Mouse (Mus musculus): ENCODE data around the gene Bpifb9a. TPM values are rescaled to one million over a fixed set of nuclear protein-coding genes. Genes with fewer than 3 reads are reported as not detected.
"Not testable (repeated sequence)": the region's sequence is repeated elsewhere in the genome, so short reads cannot be mapped to it uniquely, and the experiment has no call there.

Bpifb9a gene
- polyA plus RNA-seq (2015; fragmentation: Nextera tagmentation; extraction: Ambion mirVana), result not detected in 2 replicates

DNA sequence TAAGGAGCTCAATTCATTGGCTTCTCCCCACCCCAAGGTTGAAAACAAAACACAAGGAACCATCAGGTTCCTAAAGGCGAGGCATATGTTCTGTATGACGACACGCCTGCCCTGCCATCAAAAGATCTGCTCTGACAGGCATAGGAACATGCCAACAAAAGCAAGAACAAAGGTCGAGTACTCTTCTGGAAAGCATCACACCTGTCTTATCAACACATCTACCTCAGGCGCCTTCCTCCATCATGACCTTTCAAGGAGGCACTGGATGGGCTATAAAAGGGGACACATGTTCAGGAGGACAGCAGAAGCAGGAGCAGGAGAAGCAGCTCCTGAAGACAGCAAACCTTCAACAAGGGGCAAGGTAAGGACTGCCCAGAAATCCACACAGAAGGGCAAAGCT is at the start of gene Bpifb9a:
TSS of gene Bpifb9a (plus strand) at position 301 of the 400 bp plus-strand sequence.
- not testable (repeated sequence) for H3K27me3 ChIP-seq; H3K4me1 ChIP-seq; H3K36me3 ChIP-seq; H3K27ac ChIP-seq; ATAC-seq (ENCODE audit: borderline replicate concordance, extremely low read depth, low FRiP score, low TSS enrichment); H3K9ac ChIP-seq; H3K4me2 ChIP-seq; H3K9me3 ChIP-seq; H3K4me3 ChIP-seq
- 70% methylated on average over 5 of the region's 5 CpGs for WGBS

DNA sequence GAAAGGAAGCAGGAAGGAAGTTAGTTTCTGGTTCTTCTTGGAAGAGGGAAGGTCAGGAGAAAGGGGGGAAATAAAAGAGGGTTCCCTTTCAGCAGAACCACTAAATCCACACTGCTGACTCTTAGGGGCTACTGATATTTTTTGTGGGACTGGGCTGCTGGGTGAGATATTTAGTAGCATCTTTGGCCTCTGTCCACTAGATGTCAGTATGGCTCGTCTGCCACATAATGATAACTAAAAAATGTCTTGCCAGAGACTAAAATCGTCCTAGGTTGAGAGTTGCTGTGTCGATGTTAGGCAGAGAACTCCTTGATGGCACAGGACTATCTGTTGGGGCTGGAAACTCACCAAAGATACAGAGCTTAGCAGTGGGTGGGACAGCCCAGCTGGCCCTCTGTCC is 48.5 kb upstream of the Bpifb9a start:
- H3K4me3 ChIP-seq, result no peak overlapping the region
- H3K27ac ChIP-seq, result no peak overlapping the region
- H3K9me3 ChIP-seq, result no peaks in the 10 kb centered on the region
- 3% methylated on average over 3 of the region's 3 CpGs for WGBS
- no peak overlapping the region for H3K9ac ChIP-seq
- no peak overlapping the region for H3K4me2 ChIP-seq
- H3K4me1 ChIP-seq, result no peaks in the 10 kb centered on the region
- no peak for ATAC-seq (ENCODE audit: borderline replicate concordance, extremely low read depth, low FRiP score, low TSS enrichment)
- H3K27me3 ChIP-seq, result no peaks in the 10 kb centered on the region
- no peaks in the 10 kb centered on the region for H3K36me3 ChIP-seq

DNA sequence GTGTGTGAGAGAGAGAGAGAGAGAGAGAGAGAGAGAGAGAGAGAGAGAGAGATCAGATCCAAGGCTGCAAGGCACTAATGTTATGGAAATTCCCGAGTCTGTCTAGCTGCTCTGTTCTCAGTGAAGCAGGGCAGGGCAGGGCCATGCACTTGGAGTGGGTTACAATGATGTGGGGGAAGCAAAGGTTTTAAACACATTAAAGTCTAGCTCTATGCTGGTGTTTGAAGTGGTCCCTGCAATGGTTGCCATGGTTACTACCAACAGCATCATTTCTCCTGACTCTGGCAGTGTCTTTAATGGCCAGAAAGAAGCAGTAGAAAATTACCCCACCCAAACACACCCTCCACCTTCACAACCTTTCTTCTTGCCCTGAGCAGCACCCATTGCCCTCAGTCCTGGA is 46.5 kb upstream of the Bpifb9a start:
- H3K9ac ChIP-seq, result no peak overlapping the region
- no peak overlapping the region for H3K4me2 ChIP-seq
- no peak for ATAC-seq (ENCODE audit: borderline replicate concordance, extremely low read depth, low FRiP score, low TSS enrichment)
- no peaks in the 10 kb centered on the region for H3K4me1 ChIP-seq
- H3K27me3 ChIP-seq, result no peaks in the 10 kb centered on the region
- H3K36me3 ChIP-seq, result no peaks in the 10 kb centered on the region
- WGBS, result 45% methylated on average over 1 of the region's 1 CpGs
- H3K9me3 ChIP-seq, result no peaks in the 10 kb centered on the region
- H3K4me3 ChIP-seq, result no peak overlapping the region
- H3K27ac ChIP-seq, result no peak overlapping the region

DNA sequence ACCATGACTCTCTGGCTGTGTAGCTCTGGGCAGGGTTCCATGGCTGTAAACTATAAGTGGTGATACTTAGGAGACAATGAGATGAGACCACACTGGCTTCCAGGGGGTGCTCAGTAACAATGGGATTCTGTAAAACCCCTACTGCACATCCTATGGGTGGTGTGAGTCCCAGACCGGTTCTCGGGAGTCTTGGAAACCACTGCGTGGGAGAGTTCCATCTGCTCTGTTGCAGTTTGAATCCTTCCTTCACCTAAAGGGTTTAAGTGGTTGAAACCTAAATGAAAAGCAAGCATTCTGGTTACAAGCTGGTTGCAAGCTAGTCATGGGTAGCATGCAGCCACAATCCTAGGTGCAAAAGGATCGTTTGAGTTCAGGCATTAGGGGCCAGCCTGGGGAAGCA is 45.8 kb upstream of the Bpifb9a start:
- Histone ChIP-seq H3K27me3 (no peaks in the 10 kb centered on the region), H3K4me1 (no peaks in the 10 kb centered on the region), H3K9me3 (no peaks in the 10 kb centered on the region), H3K9ac (no peak overlapping the region), H3K4me2 (no peak overlapping the region), H3K4me3 (no peak overlapping the region), H3K27ac (no peak overlapping the region), H3K36me3 (no peaks in the 10 kb centered on the region)
- 85% methylated on average over 4 of the region's 4 CpGs for WGBS
- no peak for ATAC-seq (ENCODE audit: borderline replicate concordance, extremely low read depth, low FRiP score, low TSS enrichment)

DNA sequence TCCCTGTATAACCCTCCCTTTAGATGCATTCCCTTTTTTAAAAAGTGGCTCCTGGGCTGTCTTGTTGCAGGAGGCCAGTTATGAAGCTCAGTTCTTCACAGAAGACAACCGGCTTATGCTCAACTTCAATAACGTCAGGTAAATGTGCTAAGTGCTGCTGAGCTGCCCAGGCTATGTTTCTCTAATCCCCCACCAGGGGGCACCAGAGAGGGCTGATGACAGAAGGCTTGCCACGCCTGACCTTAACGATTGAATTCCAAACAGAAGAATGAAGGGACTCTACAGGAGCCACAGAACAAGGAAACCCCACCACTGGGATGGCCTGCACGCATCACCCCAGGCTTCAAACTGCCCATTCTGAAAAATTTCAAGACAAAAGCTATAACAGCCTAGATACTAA is 42.5 kb upstream of the Bpifb9a start:
- H3K4me1 ChIP-seq, result no peaks in the 10 kb centered on the region
- H3K27me3 ChIP-seq, result no peaks in the 10 kb centered on the region
- no peak overlapping the region for H3K4me2 ChIP-seq
- 0 out of 2 replicates have a peak, but pooled peaks have one; percentile 13 for ATAC-seq (ENCODE audit: borderline replicate concordance, extremely low read depth, low FRiP score, low TSS enrichment)
- H3K9me3 ChIP-seq, result no peaks in the 10 kb centered on the region
- WGBS, result 13% methylated on average over 5 of the region's 5 CpGs
- no peak overlapping the region for H3K4me3 ChIP-seq
- no peak overlapping the region for H3K9ac ChIP-seq
- no peak overlapping the region for H3K27ac ChIP-seq
- H3K36me3 ChIP-seq, result no peaks in the 10 kb centered on the region

DNA sequence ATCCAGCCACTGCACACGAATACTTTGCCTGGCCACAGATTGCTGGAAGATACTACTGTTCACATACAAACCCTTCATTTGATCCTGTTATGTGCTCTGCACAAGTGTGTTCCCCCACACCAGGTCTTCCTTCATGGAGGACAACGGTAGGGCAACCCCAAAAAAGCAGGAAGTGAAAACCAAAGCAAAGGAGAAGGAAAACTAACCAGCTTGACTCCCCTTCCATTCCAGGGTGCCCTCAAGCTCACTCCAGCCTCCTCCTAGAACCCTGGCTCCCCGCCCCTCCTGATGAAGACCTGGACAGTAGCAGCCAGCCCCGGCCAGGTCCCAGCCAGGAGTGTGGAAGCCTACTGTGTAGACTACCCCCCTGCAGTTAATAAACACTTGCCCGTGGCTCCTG is 37.7 kb upstream of the Bpifb9a start:
- Histone ChIP-seq H3K9ac (no peak overlapping the region), H3K9me3 (no peaks in the 10 kb centered on the region), H3K4me1 (peaks cover 18% of the 10 kb centered on the region), H3K27me3 (no peaks in the 10 kb centered on the region), H3K36me3 (no peaks in the 10 kb centered on the region), H3K4me2 (no peak overlapping the region), H3K4me3 (no peak overlapping the region), H3K27ac (no peak overlapping the region)
- WGBS, result 63% methylated on average over 5 of the region's 5 CpGs
- ATAC-seq (ENCODE audit: borderline replicate concordance, extremely low read depth, low FRiP score, low TSS enrichment), result no peak

DNA sequence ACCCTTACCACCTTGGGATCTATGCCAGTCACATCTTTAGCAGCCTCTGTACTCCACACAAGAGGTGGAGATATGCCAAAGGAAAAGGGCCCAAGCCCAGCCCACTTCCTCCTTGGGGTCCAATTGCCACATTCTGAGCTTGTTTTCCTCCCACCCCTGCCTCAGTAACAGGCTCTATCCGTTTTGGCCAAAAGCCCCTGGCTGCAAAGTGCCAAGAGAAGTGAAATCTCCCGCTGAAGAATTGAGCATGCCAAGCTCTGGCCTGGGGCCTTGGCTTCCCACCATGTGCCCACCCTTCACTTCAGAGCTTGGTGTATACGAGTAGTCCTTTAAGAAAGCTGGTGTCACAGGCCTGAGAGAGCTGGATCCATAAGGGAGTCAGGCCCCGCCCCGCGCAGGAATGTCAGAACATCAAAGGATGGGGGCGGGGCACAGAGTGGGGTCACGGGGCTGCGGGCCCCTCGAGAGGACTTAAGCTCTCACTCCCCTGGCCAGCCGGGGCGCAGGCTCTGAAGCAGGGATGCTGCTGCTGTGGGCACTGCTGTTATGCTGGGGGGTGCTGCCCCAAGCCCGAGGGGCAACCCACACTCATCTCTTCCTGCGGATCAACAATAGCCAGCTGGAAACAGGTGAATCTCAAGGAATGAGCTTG is 34.3 kb upstream of the Bpifb9a start, which contains the start of gene Bpifb5:
TSS of gene Bpifb5 (plus strand) at position 478 of the 652 bp plus-strand sequence.
- ATAC-seq (ENCODE audit: borderline replicate concordance, extremely low read depth, low FRiP score, low TSS enrichment), result peak; percentile 71
- Histone ChIP-seq H3K9me3 (no peaks in the 10 kb centered on the region), H3K27ac (peak within 1 kb of the TSS; percentile 64), H3K4me3 (no peak within 1 kb of the TSS), H3K36me3 (no peaks in the 10 kb centered on the region), H3K9ac (no peak within 1 kb of the TSS), H3K4me2 (peak within 1 kb of the TSS; percentile 40), H3K27me3 (no peaks in the 10 kb centered on the region), H3K4me1 (peaks cover 22% of the 10 kb centered on the region)
- WGBS, result 5% methylated on average over 14 of the region's 14 CpGs

DNA sequence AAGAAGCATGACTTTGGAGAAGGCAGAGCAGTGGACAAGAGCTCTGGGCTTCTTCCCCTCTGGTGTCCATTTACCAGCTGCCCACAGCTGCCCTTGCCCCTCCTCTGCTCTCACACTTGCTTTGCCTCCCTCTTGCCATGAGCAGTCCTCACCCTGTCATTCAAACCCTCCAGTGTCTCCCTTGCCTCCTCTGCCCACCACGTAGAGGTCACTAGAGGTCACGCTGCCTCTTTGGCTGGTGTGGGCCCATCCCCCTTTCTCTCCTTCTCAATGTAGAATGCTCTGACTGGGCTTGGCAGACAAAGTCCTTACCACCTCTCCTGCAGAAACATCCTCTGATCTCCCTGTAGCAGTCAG is 33.8 kb upstream of the Bpifb9a start:
- H3K27me3 ChIP-seq, result no peaks in the 10 kb centered on the region
- 19% methylated on average over 2 of the region's 2 CpGs for WGBS
- H3K36me3 ChIP-seq, result no peaks in the 10 kb centered on the region
- peak overlapping the region; percentile 64 for H3K27ac ChIP-seq
- peaks cover 22% of the 10 kb centered on the region for H3K4me1 ChIP-seq
- H3K4me2 ChIP-seq, result peak overlapping the region; percentile 40
- ATAC-seq (ENCODE audit: borderline replicate concordance, extremely low read depth, low FRiP score, low TSS enrichment), result peak; percentile 19; the same call in 1 of the 2 replicates
- no peak overlapping the region for H3K4me3 ChIP-seq
- no peaks in the 10 kb centered on the region for H3K9me3 ChIP-seq
- H3K9ac ChIP-seq, result no peak overlapping the region

DNA sequence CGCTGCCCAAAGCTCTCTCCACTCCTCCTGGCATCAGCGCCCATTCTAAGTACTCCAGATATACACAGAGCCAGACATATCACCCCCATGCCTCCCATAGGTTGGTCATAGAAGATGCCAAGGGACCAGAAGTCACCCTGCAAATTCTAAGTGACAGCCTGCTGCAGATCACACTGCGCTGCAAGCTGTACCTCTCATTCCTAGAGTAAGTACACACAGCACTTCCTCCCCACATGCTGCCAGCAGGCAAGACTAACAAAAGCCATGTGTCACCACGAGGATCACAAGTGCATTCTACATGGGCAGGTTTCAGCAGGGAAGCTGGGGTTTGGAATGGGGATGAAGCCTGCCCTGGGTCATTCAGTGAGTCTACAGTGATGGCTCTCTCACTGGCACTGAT is 30.7 kb upstream of the Bpifb9a start:
- H3K27ac ChIP-seq, result no peak overlapping the region
- no peak overlapping the region for H3K4me2 ChIP-seq
- H3K9ac ChIP-seq, result no peak overlapping the region
- peaks cover 22% of the 10 kb centered on the region for H3K4me1 ChIP-seq
- 62% methylated on average over 4 of the region's 4 CpGs for WGBS
- H3K27me3 ChIP-seq, result no peaks in the 10 kb centered on the region
- H3K9me3 ChIP-seq, result no peaks in the 10 kb centered on the region
- ATAC-seq (ENCODE audit: borderline replicate concordance, extremely low read depth, low FRiP score, low TSS enrichment), result no peak
- H3K4me3 ChIP-seq, result no peak overlapping the region
- H3K36me3 ChIP-seq, result no peaks in the 10 kb centered on the region

DNA sequence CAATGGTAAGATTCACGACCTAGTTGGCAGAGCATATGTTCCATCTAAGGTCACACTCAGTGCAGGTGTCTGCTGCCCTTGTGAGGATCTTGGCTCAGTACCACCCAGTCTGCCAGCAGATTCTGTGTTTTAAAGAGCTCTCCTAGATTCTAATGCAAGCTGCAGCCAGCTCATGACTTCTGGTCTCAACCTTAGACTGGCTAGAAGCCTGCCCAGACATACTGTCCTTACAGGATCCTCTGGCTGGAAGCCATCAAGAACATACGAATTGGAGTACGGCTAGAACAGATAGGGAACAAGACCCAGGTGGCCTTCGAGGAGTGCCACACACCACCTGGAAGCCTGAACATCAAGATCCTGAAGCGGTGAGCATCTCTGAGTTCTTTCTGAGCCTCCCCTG is 29.8 kb upstream of the Bpifb9a start:
- Histone ChIP-seq H3K4me2 (no peak overlapping the region), H3K36me3 (no peaks in the 10 kb centered on the region), H3K4me3 (no peak overlapping the region), H3K27me3 (no peaks in the 10 kb centered on the region), H3K4me1 (peaks cover 19% of the 10 kb centered on the region), H3K9ac (no peak overlapping the region), H3K27ac (no peak overlapping the region), H3K9me3 (no peaks in the 10 kb centered on the region)
- ATAC-seq (ENCODE audit: borderline replicate concordance, extremely low read depth, low FRiP score, low TSS enrichment), result no peak
- WGBS, result 71% methylated on average over 5 of the region's 5 CpGs

DNA sequence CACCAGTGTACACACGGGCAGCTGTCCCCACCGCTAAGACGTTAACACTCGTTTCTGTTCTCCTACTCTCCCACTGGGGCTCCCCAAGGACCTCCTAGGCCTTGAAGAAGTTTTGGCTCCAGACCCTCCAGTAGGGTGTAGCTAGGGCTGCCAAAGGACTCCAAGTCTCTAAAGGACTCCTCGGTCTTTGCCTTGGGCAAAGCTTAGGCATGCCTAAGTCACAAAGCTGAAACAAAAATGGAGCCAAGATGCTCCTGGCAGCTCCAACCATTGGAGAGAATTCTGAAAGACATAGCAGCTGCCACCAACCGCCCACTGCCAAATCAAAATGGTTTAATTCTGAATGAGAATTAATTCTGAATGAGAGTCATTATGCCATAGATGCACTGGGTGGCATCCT is 24.2 kb upstream of the Bpifb9a start:
- no peaks in the 10 kb centered on the region for H3K27me3 ChIP-seq
- no peak overlapping the region for H3K4me3 ChIP-seq
- no peak overlapping the region for H3K9ac ChIP-seq
- H3K9me3 ChIP-seq, result no peaks in the 10 kb centered on the region
- no peak overlapping the region for H3K27ac ChIP-seq
- no peaks in the 10 kb centered on the region for H3K4me1 ChIP-seq
- H3K4me2 ChIP-seq, result no peak overlapping the region
- ATAC-seq (ENCODE audit: borderline replicate concordance, extremely low read depth, low FRiP score, low TSS enrichment), result no peak
- no peaks in the 10 kb centered on the region for H3K36me3 ChIP-seq
- WGBS, result 88% methylated on average over 6 of the region's 6 CpGs

DNA sequence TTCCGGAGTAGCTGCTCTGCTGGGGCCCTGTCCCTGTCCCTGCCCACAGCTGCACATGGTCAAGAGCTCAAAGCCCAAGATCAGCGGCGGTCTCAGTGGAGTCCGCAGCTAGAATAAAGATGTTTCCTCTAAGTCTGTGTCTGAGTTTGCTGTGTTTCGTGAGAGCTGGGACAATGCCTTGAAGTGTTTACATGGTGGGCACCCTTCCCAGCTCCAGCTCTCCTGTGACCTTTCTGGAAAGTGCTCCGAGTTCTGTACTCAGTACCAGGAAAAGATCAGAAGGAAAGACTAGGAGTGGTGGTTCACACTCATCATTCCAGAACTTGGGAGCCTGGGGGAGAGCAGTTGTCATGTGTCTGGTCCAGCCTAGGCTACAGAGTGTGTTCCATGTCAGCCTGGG is 16.9 kb upstream of the Bpifb9a start:
- H3K4me1 ChIP-seq, result no peaks in the 10 kb centered on the region
- H3K9ac ChIP-seq, result no peak overlapping the region
- ATAC-seq (ENCODE audit: borderline replicate concordance, extremely low read depth, low FRiP score, low TSS enrichment), result no peak
- H3K4me3 ChIP-seq, result no peak overlapping the region
- H3K27me3 ChIP-seq, result no peaks in the 10 kb centered on the region
- no peak overlapping the region for H3K27ac ChIP-seq
- no peaks in the 10 kb centered on the region for H3K36me3 ChIP-seq
- no peak overlapping the region for H3K4me2 ChIP-seq
- WGBS, result 55% methylated on average over 6 of the region's 6 CpGs
- H3K9me3 ChIP-seq, result no peaks in the 10 kb centered on the region

DNA sequence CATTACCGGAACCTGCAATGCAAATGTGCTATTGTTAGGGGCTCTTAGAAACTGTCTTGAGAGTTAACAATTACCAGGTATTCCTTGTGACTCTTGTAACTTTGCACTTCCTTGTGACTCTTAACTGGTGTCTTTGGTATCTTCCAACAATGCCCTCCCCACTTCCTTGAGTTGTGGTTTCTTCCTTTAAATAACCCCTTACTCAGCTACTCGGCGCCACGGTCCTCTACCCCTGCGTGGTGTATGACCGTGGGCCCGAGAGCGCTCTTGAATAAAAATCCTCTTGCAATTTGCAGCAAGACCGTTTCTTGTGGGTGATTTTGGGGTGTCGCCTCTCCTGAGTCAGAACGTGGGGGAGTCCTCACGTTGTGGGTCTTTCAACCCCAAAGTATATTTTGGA is 14.9 kb upstream of the Bpifb9a start:
- WGBS, result 94% methylated on average over 11 of the region's 12 CpGs
- H3K4me2 ChIP-seq; H3K4me1 ChIP-seq; H3K27me3 ChIP-seq; ATAC-seq (ENCODE audit: borderline replicate concordance, extremely low read depth, low FRiP score, low TSS enrichment); H3K9me3 ChIP-seq; H3K27ac ChIP-seq; H3K9ac ChIP-seq; H3K4me3 ChIP-seq; H3K36me3 ChIP-seq: not testable (repeated sequence)

Measured in lung, embryonic 15.5 days (tissue).